Mouse (Mus musculus) regulatory T cell (primary cell): ENCODE measurements at regions not wholly inside any gene's neighbourhood (a gene's known extent, or its start where the extent isn't known, plus 50 kb on each side); places are given as distances from the start of the nearest gene placed in this dataset.

Experiments used
- in situ Hi-C: fragments of 300-600 bp; cut with MboI, MseI; formaldehyde crosslinking; loops from one replicate; pipeline ENCODE4 v1.15.1; 2025; ENCODE audit warnings: high pct_unique_total_duplicates

GRCm38 (mm10) chr11:112566071-112566470 lies 216.0 kb upstream of the Sox9 start:
- in situ Hi-C loops, result no loop called here

- in situ Hi-C loops, result no loop called here
Observed at GRCm38 (mm10) chr11:112587386-112587785, 194.6 kb upstream of the Sox9 start.

GRCm38 (mm10) chr11:112588088-112588487 lies 193.9 kb upstream of the Sox9 start:
- in situ Hi-C loops, result no loop called here

- in situ Hi-C loops, result no loop called here
Observed at GRCm38 (mm10) chr11:112590214-112590613, 191.8 kb upstream of the Sox9 start.

- in situ Hi-C loops, result no loop called here
Observed at GRCm38 (mm10) chr11:112592411-112593020, 189.5 kb upstream of the Sox9 start.

- in situ Hi-C loops, result no loop called here
Observed at GRCm38 (mm10) chr11:112593821-112594220, 188.2 kb upstream of the Sox9 start.

GRCm38 (mm10) chr11:112607359-112607758 lies 174.7 kb upstream of the Sox9 start:
- in situ Hi-C loops, result loop anchor here (10.0 kb wide), 1 partner anchor 637 kb away; no protein-coding TSS in a partner anchor

GRCm38 (mm10) chr11:112609277-112609676 lies 172.7 kb upstream of the Sox9 start:
- in situ Hi-C loops, result loop anchor here (10.0 kb wide), 1 partner anchor 636 kb away; no protein-coding TSS in a partner anchor

GRCm38 (mm10) chr11:112611073-112611472 lies 171.0 kb upstream of the Sox9 start:
- in situ Hi-C loops, result no loop called here

GRCm38 (mm10) chr11:112615629-112616028 lies 166.4 kb upstream of the Sox9 start:
- in situ Hi-C loops, result no loop called here

- in situ Hi-C loops, result no loop called here
Observed at GRCm38 (mm10) chr11:112616942-112617341, 165.1 kb upstream of the Sox9 start.

GRCm38 (mm10) chr11:112620916-112621315 lies 161.1 kb upstream of the Sox9 start:
- in situ Hi-C loops, result no loop called here

GRCm38 (mm10) chr11:112621385-112622120 lies 160.5 kb upstream of the Sox9 start:
- in situ Hi-C loops, result no loop called here

- in situ Hi-C loops, result no loop called here
Observed at GRCm38 (mm10) chr11:112649298-112649697, 132.7 kb upstream of the Sox9 start.

- in situ Hi-C loops, result no loop called here
Observed at GRCm38 (mm10) chr11:112657410-112658159, 124.4 kb upstream of the Sox9 start.

GRCm38 (mm10) chr11:112659911-112660310 lies 122.1 kb upstream of the Sox9 start:
- in situ Hi-C loops, result no loop called here

- in situ Hi-C loops, result no loop called here
Observed at GRCm38 (mm10) chr11:112661426-112661825, 120.6 kb upstream of the Sox9 start.

- in situ Hi-C loops, result no loop called here
Observed at GRCm38 (mm10) chr11:112667311-112667710, 114.7 kb upstream of the Sox9 start.

- in situ Hi-C loops, result loop anchor here (10.0 kb wide), 1 partner anchor 483 kb away; no protein-coding TSS in a partner anchor
Observed at GRCm38 (mm10) chr11:112672086-112672485, 109.9 kb upstream of the Sox9 start.

GRCm38 (mm10) chr11:112690047-112690446 lies 92.0 kb upstream of the Sox9 start:
- in situ Hi-C loops, result no loop called here

- in situ Hi-C loops, result no loop called here
Observed at GRCm38 (mm10) chr11:112706091-112706490, 75.9 kb upstream of the Sox9 start.

- in situ Hi-C loops, result no loop called here
Observed at GRCm38 (mm10) chr11:112708119-112708730, 73.8 kb upstream of the Sox9 start.
